16 mouse cellular contexts compared by ENCODE assay signal in the genomic region with DNA sequence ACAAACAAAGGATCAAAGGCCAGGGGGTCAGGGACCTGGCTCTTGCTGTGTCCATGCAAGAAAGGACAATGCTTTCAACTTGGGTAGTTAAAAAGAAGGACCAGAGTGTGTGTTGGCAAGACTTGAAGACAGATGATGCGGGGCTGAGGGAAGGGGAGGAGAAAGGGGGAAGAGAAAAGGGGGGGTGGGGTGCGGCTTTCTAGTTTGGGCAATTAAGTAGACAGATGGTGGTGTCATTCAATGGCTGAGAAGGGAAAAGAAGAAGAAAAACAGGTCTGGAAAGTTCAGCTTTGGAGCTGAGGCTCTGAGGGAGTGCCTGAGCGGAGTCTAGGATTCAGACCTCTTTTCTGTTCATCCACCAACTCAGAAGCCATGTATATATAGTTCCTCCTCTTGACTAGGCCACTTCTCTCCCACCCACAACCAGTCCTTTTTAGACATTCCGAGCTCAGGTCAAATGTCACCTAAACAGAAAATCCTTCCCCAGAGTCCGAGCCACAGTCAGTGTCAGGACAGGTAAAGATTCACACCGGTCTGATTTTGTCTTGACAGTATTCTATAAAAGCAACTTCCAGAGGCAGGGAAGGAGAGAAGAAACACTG. TPM values are rescaled to one million over a fixed set of nuclear protein-coding genes. Genes with fewer than 3 reads are reported as not detected.
A peak's percentile ranks its signal among the peaks of the same experiment; 100 is the strongest.
DNase-seq lines count a peak whose midpoint lies in the region; ATAC-seq and TF ChIP-seq lines count a peak whose summit lies in the region.
"Had no signal": no experiment of that assay in that cellular context is flagged by ENCODE, and none has a peak within 500 bp of the region (broad histone marks: within the 10 kb centered on the region; RNA-seq: fewer than 3 reads in every experiment).

No protein-coding gene starts in this region.

- ATAC-seq in liver, embryonic 11.5 days (replicated peaks; ENCODE audit: low FRiP score) = peak; percentile 10; the same call in 1 of the 2 replicates

- no peaks in the 10 kb centered on the region for H3K27me3 ChIP-seq in liver, embryonic 11.5 days (replicated peaks; ENCODE audit: control insufficient read depth, insufficient read depth, low read length)
- no peaks in the 10 kb centered on the region for H3K27me3 ChIP-seq in myocyte (ENCODE audit: control insufficient read depth, insufficient read depth, insufficient read length)
- H3K27me3 ChIP-seq: hindbrain, embryonic 15.5 days; limb, embryonic 13.5 days had no signal

- 0 out of 2 replicates have a peak overlapping the region, but pooled peaks have one; percentile 75 for H3K27ac ChIP-seq in gastrocnemius, adult 2 months
- H3K27ac ChIP-seq in liver, embryonic 11.5 days (ENCODE audit: low read depth, low read length) = peak overlapping the region; percentile 53
- H3K27ac ChIP-seq: forebrain, embryonic 10.5 days; hindbrain, embryonic 15.5 days; limb, embryonic 13.5 days had no signal

- peak overlapping the region; percentile 59; the same call in 1 of the 2 replicates for H3K4me2 ChIP-seq in liver, embryonic 11.5 days
- peak overlapping the region; percentile 60 for H3K4me2 ChIP-seq in myocyte (ENCODE audit: low read depth)
- H3K4me2 ChIP-seq: hindbrain, embryonic 15.5 days; limb, embryonic 13.5 days had no signal

- peaks cover 20% of the 10 kb centered on the region for H3K4me1 ChIP-seq in liver, embryonic 11.5 days (replicated peaks; ENCODE audit: control insufficient read depth, insufficient read depth, low read length)

- H3K9me3 ChIP-seq in liver, embryonic 11.5 days (ENCODE audit: control insufficient read depth, low read length) = no peaks in the 10 kb centered on the region
- H3K9me3 ChIP-seq: forebrain, embryonic 10.5 days; hindbrain, embryonic 15.5 days; limb, embryonic 13.5 days had no signal

- no peak overlapping the region for H3ac ChIP-seq in myocyte (ENCODE audit: control insufficient read depth, insufficient read length)

- no peak overlapping the region for H3K4me3 ChIP-seq in gastrocnemius, adult 2 months
- peak overlapping the region; percentile 4; the same call in 1 of the 2 replicates for H3K4me3 ChIP-seq in liver, embryonic 11.5 days (ENCODE audit: low read depth, low read length)
- H3K4me3 ChIP-seq in myocyte = peak overlapping the region; percentile 30
- H3K4me3 ChIP-seq: forebrain, embryonic 10.5 days; hindbrain, embryonic 15.5 days; limb, embryonic 13.5 days had no signal

- intact Hi-C loops in gastrocnemius, adult 2 months (cut with DNase I) = loop anchor here (5.0 to 10.0 kb wide), 2 partner anchors 76 to 94 kb away; no protein-coding TSS in a partner anchor

- DNase-seq in gastrocnemius, adult 2 months = no peak
- DNase-seq in gastrocnemius, postnatal 10 days = no peak
- DNase-seq in liver, embryonic 11.5 days (ENCODE audit: low spot score) = no peak
- no peak for DNase-seq in liver
- peak; percentile 27 for DNase-seq in embryo, embryonic 9.5 days (ENCODE audit: extremely low spot score)
- no peak for DNase-seq in ovary, adult 18-20 months (ENCODE audit: low spot score)
- no peak for DNase-seq in adrenal gland, postnatal 36 days
- DNase-seq: adrenal gland, adult 2 months; cerebellum, postnatal 36 days; gastrocnemius, postnatal 36 days; kidney, postnatal 10 days; thymus, postnatal 25 days had no signal

- no peaks in the 10 kb centered on the region for H3K36me3 ChIP-seq in liver, embryonic 11.5 days (ENCODE audit: control insufficient read depth, insufficient read depth, low read length)
- no peaks in the 10 kb centered on the region for H3K36me3 ChIP-seq in myocyte (ENCODE audit: control insufficient read depth, insufficient read depth)
- H3K36me3 ChIP-seq: forebrain, embryonic 10.5 days; hindbrain, embryonic 15.5 days; limb, embryonic 13.5 days had no signal

- TF ChIP-seq POLR2A in myocyte (IDR thresholded peaks at IDR 0.05; ENCODE audit: insufficient read length, low read depth) = no peak

- no peak for TF ChIP-seq CTCF in gastrocnemius, adult 2 months (IDR thresholded peaks at IDR 0.05)

- no peaks in the 10 kb centered on the region for H3K79me2 ChIP-seq in myocyte (ENCODE audit: control insufficient read depth, insufficient read depth)

- H3K9ac ChIP-seq in liver, embryonic 11.5 days (ENCODE audit: low read depth, low read length) = no peak overlapping the region
- H3K9ac ChIP-seq: hindbrain, embryonic 15.5 days; limb, embryonic 13.5 days had no signal

- WGBS in liver, embryonic 11.5 days = 66% methylated on average over 6 of the region's 6 CpGs

TF ChIP-seq in myocyte, 11 proteins besides CTCF, POLR2A, EP300 and RAD21:
- TF ChIP-seq MYOD1 (IDR thresholded peaks at IDR 0.05; ENCODE audit: control insufficient read depth in 1 of 3, insufficient read length in 2 of 3, low read depth in 2 of 3) (peak in 2 of 3 experiments; percentile 39 to 70), CEBPB (IDR thresholded peaks at IDR 0.05; ENCODE audit: insufficient read depth, poor library complexity, severe bottlenecking) (no peak), TCF12 (IDR thresholded peaks at IDR 0.05; ENCODE audit: insufficient read depth, poor library complexity, severe bottlenecking) (peak; percentile 9)

RNA-seq across cellular contexts. Expression of a gene that starts 27.0 kb away (rescaled TPM):
- 10 to 100 TPM; 39.5 to 53.2 TPM for total RNA-seq in gastrocnemius, adult 2 months (2021)
- total RNA-seq in gastrocnemius, postnatal 10 days (2021) = 10 to 100 TPM; 42.3 to 54.4 TPM
- polyA plus RNA-seq in liver, embryonic 11.5 days (2014; fragmentation: Nextera tagmentation; extraction: Ambion mirVana) = 84.1 and 89.8 TPM in 2 replicates
- 37.2 TPM for polyA plus RNA-seq in myocyte (2012; fragmentation: generic; extraction: Trizol)
- total RNA-seq in adrenal gland, postnatal 36 days (2021) = 10 to 100 TPM; 79.6 to 97.2 TPM
